In the genomic region with DNA sequence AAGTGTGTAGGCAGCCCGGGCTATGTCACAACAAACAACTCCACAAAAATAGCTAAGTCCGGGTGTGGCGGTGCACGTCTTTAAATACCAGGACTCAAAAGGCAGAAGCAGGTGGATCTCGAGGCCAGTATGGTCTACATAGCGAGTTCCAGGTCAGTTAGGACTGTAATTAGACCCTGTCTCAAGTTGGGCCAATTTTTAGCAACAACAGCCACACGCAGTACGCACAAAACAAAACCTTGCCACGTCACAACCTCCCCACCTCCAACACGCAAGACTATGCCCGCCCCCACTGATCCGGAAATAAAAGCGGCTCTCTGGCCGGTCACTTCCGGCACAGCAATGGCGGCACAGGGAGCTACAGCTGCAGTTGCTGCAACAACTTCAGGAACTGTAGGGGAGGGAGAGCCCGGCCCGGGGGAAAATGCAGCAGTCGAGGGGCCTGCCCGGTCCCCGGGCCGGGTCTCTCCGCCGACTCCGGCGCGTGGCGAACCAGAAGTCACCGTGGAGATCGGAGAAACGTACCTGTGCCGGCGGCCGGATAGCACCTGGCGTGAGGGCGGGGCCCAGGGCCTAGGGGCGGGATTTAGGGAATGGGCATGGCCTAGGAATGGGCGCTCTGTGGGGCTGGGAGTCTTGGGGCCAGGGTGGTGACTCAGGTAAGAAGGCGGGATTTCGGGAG, we compare ENCODE assay signal across 8 mouse cellular contexts. TPM values are rescaled to one million over a fixed set of nuclear protein-coding genes. Genes with fewer than 3 reads are reported as not detected.
DNase-seq lines count a peak whose midpoint lies in the region; ATAC-seq and TF ChIP-seq lines count a peak whose summit lies in the region.

A gene (plus strand): TSS at position 327 of the 682 bp plus-strand sequence.

- H3K4me2 ChIP-seq in forebrain, postnatal 0 days (ENCODE audit: low read depth) = peak within 1 kb of the TSS; percentile 80

- peaks cover 33% of the 10 kb centered on the region for H3K36me3 ChIP-seq in forebrain, postnatal 0 days (ENCODE audit: insufficient read depth)

- peak within 1 kb of the TSS; percentile 74 for H3K9ac ChIP-seq in forebrain, postnatal 0 days

- peak within 1 kb of the TSS; percentile 97 for H3K27ac ChIP-seq in cerebellum, adult 2 months (ENCODE audit: insufficient read depth, low read length)
- H3K27ac ChIP-seq in forebrain, postnatal 0 days (ENCODE audit: low read depth, low read length) = peak within 1 kb of the TSS; percentile 80
- peak within 1 kb of the TSS; percentile 97 for H3K27ac ChIP-seq in layer of hippocampus, adult 2 months

- intact Hi-C loops in heart, postnatal 36 days (cut with DNase I) = no loop called here

- H3K9me3 ChIP-seq in forebrain, postnatal 0 days (ENCODE audit: low read length) = no peaks in the 10 kb centered on the region

- no peak for TF ChIP-seq CTCF in cerebellum, adult 2 months (IDR thresholded peaks at IDR 0.05; ENCODE audit: borderline replicate concordance, insufficient read depth, low read depth, low read length)
- no peak for TF ChIP-seq CTCF in forebrain, postnatal 0 days (IDR thresholded peaks at IDR 0.05; ENCODE audit: low read depth)
- no peak for TF ChIP-seq CTCF in layer of hippocampus, adult 2 months (conservative IDR thresholded peaks at IDR 0.05)
- TF ChIP-seq CTCF in lung, adult 2 months (IDR thresholded peaks at IDR 0.05; ENCODE audit: insufficient read depth, low read length) = no peak

- TF ChIP-seq POLR2A in cerebellum, adult 2 months (IDR thresholded peaks at IDR 0.05; ENCODE audit: borderline replicate concordance, insufficient read depth, low read length) = peak; percentile 86; the same call in 1 of the 2 replicates
- TF ChIP-seq POLR2A in lung, adult 2 months (IDR thresholded peaks at IDR 0.05; ENCODE audit: borderline replicate concordance, extremely low read depth, low read depth, low read length) = peak; percentile 91; the same call in 1 of the 2 replicates

- peak; percentile 84 for DNase-seq in MEL-GATA-1-ER (ENCODE audit: extremely low read depth, low read depth)
- peak; percentile 89 to 91 for DNase-seq in cerebellum, adult 2 months
- peak; percentile 93 for DNase-seq in forebrain, postnatal 0 days
- DNase-seq in heart, postnatal 36 days = peak; percentile 83 to 85
- DNase-seq in layer of hippocampus, adult 2 months (ENCODE audit: low spot score in 2 of 2) = peak; percentile 86 to 92
- DNase-seq in lung, adult 2 months = peak; percentile 89
- peak; percentile 88 for DNase-seq in testis, postnatal 14 days (ENCODE audit: low spot score)

- no peaks in the 10 kb centered on the region for H3K4me1 ChIP-seq in cerebellum, adult 2 months (ENCODE audit: control insufficient read depth, insufficient read depth, low read length)
- peaks cover 12% of the 10 kb centered on the region; the same call in 1 of the 2 replicates for H3K4me1 ChIP-seq in forebrain, postnatal 0 days (ENCODE audit: insufficient read depth)
- H3K4me1 ChIP-seq in lung, adult 2 months (ENCODE audit: control insufficient read depth, insufficient read depth, low read length) = no peaks in the 10 kb centered on the region

- 2% methylated on average over 40 of the region's 40 CpGs for WGBS in cerebellum, adult 2 months
- WGBS in forebrain, postnatal 0 days = 2% methylated on average over 40 of the region's 40 CpGs
- WGBS in lung, adult 2 months = under 1% methylated on average over 40 of the region's 40 CpGs

- H3K27me3 ChIP-seq in cerebellum, adult 2 months (ENCODE audit: control insufficient read depth, insufficient read depth, low read length) = no peaks in the 10 kb centered on the region
- H3K27me3 ChIP-seq in forebrain, postnatal 0 days (ENCODE audit: insufficient read depth, low read length) = no peaks in the 10 kb centered on the region

- peak; percentile 99 for ATAC-seq in forebrain, postnatal 0 days
- peak; percentile 99 for ATAC-seq in neutrophil, adult 5-6 weeks (ENCODE audit: extremely low read depth, insufficient number of reproducible peaks, low FRiP score, poor library complexity, severe bottlenecking)

- peak within 1 kb of the TSS; percentile 90 for H3K4me3 ChIP-seq in cerebellum, adult 2 months (replicated peaks; ENCODE audit: insufficient read depth, low read depth, low read length)
- H3K4me3 ChIP-seq in forebrain, postnatal 0 days (ENCODE audit: low read depth, low read length) = peak within 1 kb of the TSS; percentile 92
- H3K4me3 ChIP-seq in layer of hippocampus, adult 2 months = peak within 1 kb of the TSS; percentile 91
- H3K4me3 ChIP-seq in lung, adult 2 months (replicated peaks; ENCODE audit: extremely low read depth, low read depth, low read length) = peak within 1 kb of the TSS; percentile 73

RNA-seq across cellular contexts. Expression of the gene that starts here (rescaled TPM):
- 49.1 and 50.0 TPM in 2 replicates for polyA plus RNA-seq in cerebellum, adult 2 months (2012; rRNA removed)
- 30.6 and 41.1 TPM in 2 replicates for total RNA-seq in forebrain, postnatal 0 days (2014; rRNA removed)
- polyA plus RNA-seq in forebrain, postnatal 0 days (2015; fragmentation: Nextera tagmentation; extraction: Ambion mirVana) = 34.8 and 37.0 TPM in 2 replicates
- total RNA-seq in heart, postnatal 36 days (2021) = 10 to 100 TPM; 13.8 to 16.1 TPM
- 10 to 100 TPM; 31.7 to 34.3 TPM for total RNA-seq in layer of hippocampus, adult 2 months (2021)
- 10.4 and 12.5 TPM in 2 replicates for polyA plus RNA-seq in lung, adult 2 months (2012; rRNA removed)
- 50.2 and 71.2 TPM in 2 replicates for total RNA-seq in neutrophil, adult 5-6 weeks (2017)

Comparison
In these comparisons a context has a peak if more than half of its experiments do, and no peak if none do; other contexts are left out.
1. Peak in every context shown above with its lines: DNase-seq, ATAC-seq, H3K4me3 ChIP-seq and H3K27ac ChIP-seq.